Mouse (Mus musculus): ENCODE data around the gene Zfp865.

Gene Zfp865

DNA sequence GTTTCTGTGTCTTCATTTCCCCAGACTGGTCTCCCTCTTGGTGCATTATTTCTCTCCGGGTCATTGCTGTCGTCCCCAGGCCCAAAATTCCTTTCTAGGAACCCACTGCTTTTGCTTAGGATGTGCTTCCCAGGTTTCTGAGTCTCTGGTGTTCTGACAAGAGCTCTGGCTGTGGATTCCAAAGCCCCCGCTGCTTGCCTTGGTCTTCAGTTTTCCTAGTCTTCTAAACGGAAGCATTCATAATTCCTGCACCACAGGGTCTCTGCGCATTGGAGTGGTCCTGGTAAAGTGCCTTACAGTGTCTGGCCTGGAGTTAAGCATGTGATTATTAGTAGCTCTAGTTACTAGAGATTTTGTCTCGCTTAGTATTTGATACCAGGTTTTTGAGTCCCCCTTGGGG, 60.6 kb downstream of the Zfp865 start:
- no peak for DNase-seq (ENCODE audit: low spot score in 2 of 2)

DNA sequence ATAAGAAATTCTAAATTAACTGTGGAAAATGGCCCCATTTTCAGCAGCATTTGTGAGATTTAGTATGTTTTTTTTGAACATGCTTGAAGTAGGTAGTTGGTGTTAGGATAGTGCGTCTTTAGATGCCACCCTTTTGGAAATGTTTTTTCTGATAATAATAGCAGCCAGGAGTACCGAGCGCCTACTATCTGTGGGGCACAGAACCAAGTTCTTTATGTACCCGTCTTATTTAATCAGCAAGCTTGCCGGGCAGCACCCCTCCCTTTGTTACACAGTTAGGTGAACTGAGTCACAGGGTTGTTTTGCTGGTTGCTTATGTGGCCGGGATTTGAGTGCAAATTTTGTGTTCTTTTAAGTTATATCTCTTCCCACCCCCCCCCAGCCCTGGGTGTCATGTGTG, 61.1 kb downstream of the Zfp865 start:
- DNase-seq (ENCODE audit: low spot score in 2 of 2): no peak

DNA sequence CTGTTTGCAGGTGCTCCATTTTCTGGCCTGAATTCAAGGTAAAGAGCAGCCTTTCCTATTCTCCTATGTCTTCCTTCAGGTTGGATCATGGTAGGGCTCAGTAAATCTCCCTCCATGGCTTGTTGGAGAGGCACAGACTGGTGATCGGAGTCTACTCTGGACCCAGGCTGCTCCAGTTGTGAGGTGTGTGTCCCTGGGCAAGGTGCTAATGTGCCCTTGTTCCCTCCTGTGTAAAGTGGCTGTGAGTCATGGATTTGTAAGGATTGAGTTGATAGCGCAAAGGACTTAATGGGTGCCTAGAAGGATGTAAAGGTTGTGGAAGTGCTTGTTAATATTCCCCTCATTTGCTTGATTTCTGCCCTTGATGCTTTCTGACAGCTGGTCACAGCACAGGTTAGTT, 61.8 kb downstream of the Zfp865 start:
- no peak for DNase-seq (ENCODE audit: low spot score in 2 of 2)

DNA sequence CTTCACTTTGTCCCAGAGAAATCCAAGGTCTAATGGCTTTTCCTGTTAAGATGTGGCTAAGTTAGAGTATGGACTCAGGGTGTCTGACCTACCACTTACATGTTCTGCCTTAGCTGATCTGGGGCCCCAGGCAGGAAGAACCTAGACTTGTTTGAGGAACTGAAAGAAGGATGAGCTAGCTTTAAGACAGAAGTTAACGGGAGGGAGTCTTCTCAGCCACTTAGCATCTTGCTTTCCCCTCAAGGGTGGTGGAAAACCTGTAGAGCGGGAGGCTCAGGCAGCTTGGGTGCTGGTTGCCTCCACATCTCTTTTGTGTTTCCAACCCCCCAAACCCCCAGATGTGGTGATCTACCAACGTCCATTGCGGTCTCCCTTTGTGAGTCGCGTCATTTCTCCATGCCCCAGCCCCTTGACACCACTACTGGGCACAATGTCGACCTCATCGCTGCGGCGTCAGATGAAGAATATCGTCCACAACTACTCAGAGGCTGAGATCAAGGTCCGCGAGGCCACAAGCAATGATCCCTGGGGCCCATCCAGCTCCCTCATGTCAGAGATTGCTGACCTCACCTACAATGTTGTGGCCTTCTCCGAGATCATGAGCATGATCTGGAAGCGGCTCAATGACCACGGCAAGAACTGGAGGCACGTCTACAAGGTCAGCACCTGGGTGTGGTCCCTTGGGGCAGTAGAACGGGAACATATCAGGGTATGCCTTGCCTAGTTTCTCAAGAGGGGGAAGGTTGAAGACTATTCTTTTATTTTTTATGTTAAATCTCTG, 63.3 kb downstream of the Zfp865 start:
- DNase-seq (ENCODE audit: low spot score in 2 of 2): no peak

DNA sequence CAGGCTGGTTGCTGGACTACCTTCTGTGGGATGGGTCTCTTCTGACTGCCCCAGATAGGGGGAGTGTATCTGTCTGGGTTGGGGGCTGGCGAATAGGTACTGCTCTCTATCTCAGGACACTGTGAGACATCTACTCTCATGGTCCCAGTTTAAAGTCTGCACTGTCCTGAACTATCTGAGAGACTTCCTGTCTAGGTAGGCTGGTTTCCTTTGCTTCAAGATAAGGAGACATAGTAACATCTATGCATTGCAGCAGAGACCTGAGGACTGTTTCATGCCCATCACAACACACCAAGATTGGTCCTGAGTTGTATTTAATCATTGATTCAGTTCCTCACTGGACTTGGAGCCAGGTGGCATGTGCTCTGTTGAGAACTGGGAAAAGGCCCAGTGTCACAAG, 65.3 kb downstream of the Zfp865 start:
- no peak for DNase-seq (ENCODE audit: low spot score in 2 of 2)

All from frontal cortex, postnatal 14 days (tissue).